Mouse (Mus musculus) intestine, embryonic 15.5 days (tissue): Measurements from ENCODE around the gene Tgif2. TPM values are rescaled to one million over a fixed set of nuclear protein-coding genes. Genes with fewer than 3 reads are reported as not detected.
"Not testable (repeated sequence)": the region's sequence is repeated elsewhere in the genome, so short reads cannot be mapped to it uniquely, and the experiment has no call there.

Experiments used
- ATAC-seq: fragments of 200-750 bp; cut with Nextera tagmentation; 2 replicates; pipeline ENCODE4 v1.8.0; 2017; ENCODE audit warnings: moderate TSS enrichment, moderate library complexity
- H3K27ac ChIP-seq: fragments of 300-500 bp; sonication (generic); 2 replicates; pipeline ENCODE4 v1.5.1; 2015; ENCODE audit warnings: mild to moderate bottlenecking, inconsistent platforms
- H3K27me3 ChIP-seq: fragments of 300-500 bp; sonication (generic); replicated peaks from 2 replicates; pipeline ENCODE4 v1.6.1; 2015; ENCODE audit warnings: inconsistent platforms
- H3K36me3 ChIP-seq: fragments of 300-500 bp; sonication (generic); 2 replicates; pipeline ENCODE4 v1.6.1; 2015; ENCODE audit warnings: inconsistent platforms
- H3K4me1 ChIP-seq: fragments of 300-500 bp; sonication (generic); replicated peaks from 2 replicates; pipeline ENCODE4 v1.6.1; 2015; ENCODE audit warnings: inconsistent platforms
- H3K4me2 ChIP-seq: fragments of 300-500 bp; sonication (generic); replicated peaks from 2 replicates; pipeline ENCODE4 v1.6.1; 2015; ENCODE audit warnings: mild to moderate bottlenecking, inconsistent platforms
- H3K4me3 ChIP-seq: fragments of 300-500 bp; sonication (generic); replicated peaks from 2 replicates; pipeline ENCODE4 v1.5.1; 2015; ENCODE audit warnings: inconsistent platforms
- H3K9ac ChIP-seq: fragments of 300-500 bp; sonication (generic); 2 replicates; pipeline ENCODE4 v1.6.1; 2015; ENCODE audit warnings: inconsistent platforms
- H3K9me3 ChIP-seq: fragments of 300-500 bp; sonication (generic); 2 replicates; pipeline ENCODE4 v1.6.1; 2016; ENCODE audit warnings: inconsistent platforms
- WGBS: fragments of 180-500 bp; shearing (Covaris S2); methylation state at CpG from one replicate; pipeline ENCODE4 v1.1.7; 2015; 5-methylcytosine and 5-hydroxymethylcytosine counted together
- polyA plus RNA-seq: library from polyadenylated mRNA; unstranded; fragments of >200 nt; fragmentation: Nextera tagmentation; extraction: Ambion mirVana; gene quantifications from 2 replicates; pipeline ENCODE4 v1.2.1, GENCODE M21; 2015

The Tgif2 gene
- polyA plus RNA-seq, 1 experiment from 2014 or later: 38.3 TPM

DNA sequence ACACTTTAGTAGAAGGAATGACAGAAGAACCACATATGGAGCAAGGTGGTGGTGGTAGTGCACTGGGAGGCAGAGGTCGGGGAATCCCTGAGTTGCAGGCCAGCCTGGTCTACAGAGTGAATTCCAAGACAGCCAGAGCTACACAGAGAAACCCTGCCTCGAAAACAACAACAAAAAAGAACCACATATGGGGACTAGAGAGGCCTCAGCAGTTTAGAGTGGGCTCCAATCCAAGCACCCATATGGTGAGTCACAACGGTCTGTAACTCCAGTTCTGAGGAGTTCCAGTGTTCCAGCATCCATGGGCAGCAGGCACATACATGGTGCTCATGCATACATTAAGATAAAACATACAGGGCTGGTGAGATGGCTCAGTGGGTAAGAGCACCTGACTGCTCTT lies 24.7 kb downstream of the Tgif2 start:
- no peak for ATAC-seq
- H3K4me3 ChIP-seq: peak overlapping the region; percentile 99
- peaks cover 8% of the 10 kb centered on the region for H3K36me3 ChIP-seq

DNA sequence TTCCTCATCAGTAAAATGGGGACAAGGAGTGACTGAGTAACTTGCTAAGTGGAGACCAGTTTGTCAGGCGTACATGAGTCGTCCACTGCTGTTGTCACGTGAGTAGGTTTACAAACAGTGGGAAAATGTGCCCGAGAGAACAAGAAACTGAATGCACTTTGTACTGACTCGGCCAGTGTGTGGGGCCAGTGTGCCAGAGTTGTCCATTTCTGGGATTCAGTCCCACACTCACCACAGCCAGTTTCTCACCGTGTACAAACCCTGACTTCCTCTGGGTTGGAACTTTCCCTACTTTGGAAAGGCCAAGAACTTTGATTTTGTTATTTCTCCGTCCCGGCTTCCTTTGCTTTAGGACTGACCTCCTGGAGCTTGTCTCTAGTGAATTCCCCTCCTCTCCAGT lies 29.2 kb downstream of the Tgif2 start:
- Histone ChIP-seq H3K9me3 (no peaks in the 10 kb centered on the region), H3K36me3 (peaks cover 13% of the 10 kb centered on the region), H3K4me2 (no peak overlapping the region), H3K4me1 (peaks cover 18% of the 10 kb centered on the region), H3K27me3 (no peaks in the 10 kb centered on the region), H3K9ac (no peak overlapping the region), H3K4me3 (no peak overlapping the region), H3K27ac (no peak overlapping the region)
- no peak for ATAC-seq
- 74% methylated on average over 8 of the region's 8 CpGs for WGBS

More for the DNA sequence above, 24.7 kb downstream of the Tgif2 start:
- peak overlapping the region; percentile 65 for H3K4me2 ChIP-seq
- H3K4me1 ChIP-seq: peaks cover 12% of the 10 kb centered on the region
- no peaks in the 10 kb centered on the region for H3K9me3 ChIP-seq
- no peak overlapping the region for H3K27ac ChIP-seq
- no peaks in the 10 kb centered on the region for H3K27me3 ChIP-seq
- H3K9ac ChIP-seq: no peak overlapping the region
- 66% methylated on average over 3 of the region's 3 CpGs for WGBS

DNA sequence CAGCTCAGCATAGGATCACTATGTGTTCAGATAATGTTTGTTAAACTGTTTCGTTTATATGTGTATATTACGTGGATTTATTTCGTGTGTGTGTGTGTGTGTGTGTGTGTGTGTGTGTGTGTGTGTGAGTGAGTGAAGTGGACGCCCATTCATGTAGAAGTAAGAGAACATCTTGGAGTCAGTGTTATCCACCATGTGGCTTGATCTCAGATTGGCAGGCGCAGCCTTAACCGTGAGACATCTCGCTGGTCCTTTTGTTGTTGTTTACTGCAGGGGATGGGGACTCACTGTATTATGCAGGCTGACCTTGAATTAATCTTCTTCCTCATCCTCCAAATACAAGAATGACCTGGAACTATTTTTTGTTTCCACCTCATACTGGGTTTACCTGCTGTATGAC lies 29.7 kb downstream of the Tgif2 start:
- Histone ChIP-seq H3K4me1 (peaks cover 12% of the 10 kb centered on the region), H3K27ac (no peak overlapping the region), H3K4me2 (no peak overlapping the region), H3K36me3 (peaks cover 19% of the 10 kb centered on the region), H3K27me3 (no peaks in the 10 kb centered on the region), H3K9me3 (no peaks in the 10 kb centered on the region), H3K4me3 (no peak overlapping the region), H3K9ac (no peak overlapping the region)
- WGBS: 88% methylated on average over 7 of the region's 7 CpGs
- ATAC-seq: no peak

DNA sequence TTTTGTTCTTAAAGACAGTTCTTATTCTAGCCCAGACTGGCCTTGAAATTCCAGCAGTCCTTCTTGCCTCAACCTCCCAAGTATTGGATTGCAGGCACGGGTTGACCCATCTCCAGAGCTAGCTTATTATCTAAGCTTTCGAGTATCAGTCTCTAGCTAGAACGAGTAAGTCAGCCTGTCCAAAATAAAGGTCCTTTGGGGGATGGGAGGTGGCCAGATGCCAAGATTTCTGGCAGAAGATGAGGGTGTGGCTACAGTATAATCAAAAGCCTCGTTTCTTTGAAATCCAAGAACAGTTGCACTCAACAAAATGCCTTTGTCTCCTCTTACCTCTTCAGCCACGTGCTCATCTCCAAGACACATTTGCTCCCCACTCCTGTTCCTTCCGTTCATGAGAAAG lies 30.7 kb downstream of the Tgif2 start:
- no peak overlapping the region for H3K4me3 ChIP-seq
- H3K27ac ChIP-seq: 0 out of 2 replicates have a peak overlapping the region, but pooled peaks have one; percentile 4
- no peak overlapping the region for H3K9ac ChIP-seq
- peaks cover 11% of the 10 kb centered on the region for H3K4me1 ChIP-seq
- peak; percentile 14 for ATAC-seq
- 31% methylated on average over 6 of the region's 6 CpGs for WGBS
- H3K36me3 ChIP-seq: peaks cover 19% of the 10 kb centered on the region
- no peaks in the 10 kb centered on the region for H3K27me3 ChIP-seq
- 0 out of 2 replicates have a peak overlapping the region, but pooled peaks have one; percentile 12 for H3K4me2 ChIP-seq
- no peaks in the 10 kb centered on the region for H3K9me3 ChIP-seq

DNA sequence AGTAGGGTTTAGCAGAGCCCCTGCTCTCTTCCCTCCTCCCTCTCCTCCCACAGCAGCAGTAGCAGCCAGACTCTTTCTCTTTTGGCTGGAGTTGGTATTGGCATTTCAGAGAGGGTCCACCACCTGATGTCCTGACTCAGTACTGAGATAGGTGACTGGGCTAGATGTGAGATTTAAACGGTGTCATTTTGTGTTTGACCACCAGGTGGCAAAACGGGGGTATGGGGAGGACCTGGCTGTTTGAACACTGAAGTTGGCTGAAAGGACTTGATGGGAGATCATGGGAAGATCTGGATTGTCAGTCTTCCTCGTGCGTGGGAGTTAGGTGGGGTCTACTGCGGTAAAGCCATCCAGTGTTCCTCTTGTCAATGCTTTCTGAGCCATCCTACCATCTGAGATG lies 33.8 kb downstream of the Tgif2 start:
- 30% methylated on average over 5 of the region's 5 CpGs for WGBS
- H3K27ac ChIP-seq: no peak overlapping the region
- H3K9ac ChIP-seq: no peak overlapping the region
- H3K4me3 ChIP-seq: no peak overlapping the region
- peaks cover 13% of the 10 kb centered on the region for H3K4me1 ChIP-seq
- H3K36me3 ChIP-seq: peaks cover 15% of the 10 kb centered on the region
- no peak for ATAC-seq
- no peaks in the 10 kb centered on the region for H3K9me3 ChIP-seq
- no peak overlapping the region for H3K4me2 ChIP-seq
- no peaks in the 10 kb centered on the region for H3K27me3 ChIP-seq

DNA sequence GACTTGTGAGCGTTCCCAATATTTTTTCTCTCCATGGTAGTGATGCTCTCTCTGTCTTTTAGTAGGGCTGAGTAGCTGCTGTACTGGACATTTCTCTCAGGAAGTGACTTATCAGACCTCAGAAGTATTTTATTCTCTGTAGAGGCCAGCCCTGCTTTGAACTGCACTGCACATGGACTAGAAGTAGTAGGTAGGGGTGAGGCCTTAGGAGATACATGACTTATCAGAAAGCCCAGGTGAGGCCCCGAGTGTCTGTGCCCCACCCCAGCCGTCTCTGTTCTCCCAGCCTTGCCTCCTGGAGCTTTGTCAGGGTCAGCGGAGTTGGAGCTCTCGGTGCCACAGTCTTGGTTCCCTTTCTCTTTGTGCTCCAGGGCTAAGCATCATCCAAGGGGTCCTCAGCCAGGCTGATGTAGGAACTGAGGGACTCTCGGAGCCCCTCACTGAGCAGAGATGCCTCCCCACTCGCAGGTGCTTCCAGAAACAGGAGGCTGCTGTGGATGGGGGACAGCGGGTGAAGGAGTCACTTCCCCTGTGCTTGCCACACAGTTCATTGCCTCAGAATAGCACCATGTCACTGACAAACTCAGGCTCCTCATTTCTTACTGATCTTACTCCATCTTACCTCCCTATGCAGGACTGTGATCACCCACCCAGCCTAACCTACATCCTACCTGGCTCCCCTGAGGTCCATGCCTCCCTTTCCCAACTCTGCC lies 34.4 kb downstream of the Tgif2 start:
- H3K9me3 ChIP-seq: no peaks in the 10 kb centered on the region
- no peaks in the 10 kb centered on the region for H3K27me3 ChIP-seq
- WGBS: 85% methylated on average over 8 of the region's 8 CpGs
- no peak for ATAC-seq
- H3K9ac ChIP-seq: no peak overlapping the region
- H3K27ac ChIP-seq: no peak overlapping the region
- peaks cover 16% of the 10 kb centered on the region for H3K4me1 ChIP-seq
- H3K4me2 ChIP-seq: no peak overlapping the region
- peaks cover 15% of the 10 kb centered on the region for H3K36me3 ChIP-seq
- no peak overlapping the region for H3K4me3 ChIP-seq

DNA sequence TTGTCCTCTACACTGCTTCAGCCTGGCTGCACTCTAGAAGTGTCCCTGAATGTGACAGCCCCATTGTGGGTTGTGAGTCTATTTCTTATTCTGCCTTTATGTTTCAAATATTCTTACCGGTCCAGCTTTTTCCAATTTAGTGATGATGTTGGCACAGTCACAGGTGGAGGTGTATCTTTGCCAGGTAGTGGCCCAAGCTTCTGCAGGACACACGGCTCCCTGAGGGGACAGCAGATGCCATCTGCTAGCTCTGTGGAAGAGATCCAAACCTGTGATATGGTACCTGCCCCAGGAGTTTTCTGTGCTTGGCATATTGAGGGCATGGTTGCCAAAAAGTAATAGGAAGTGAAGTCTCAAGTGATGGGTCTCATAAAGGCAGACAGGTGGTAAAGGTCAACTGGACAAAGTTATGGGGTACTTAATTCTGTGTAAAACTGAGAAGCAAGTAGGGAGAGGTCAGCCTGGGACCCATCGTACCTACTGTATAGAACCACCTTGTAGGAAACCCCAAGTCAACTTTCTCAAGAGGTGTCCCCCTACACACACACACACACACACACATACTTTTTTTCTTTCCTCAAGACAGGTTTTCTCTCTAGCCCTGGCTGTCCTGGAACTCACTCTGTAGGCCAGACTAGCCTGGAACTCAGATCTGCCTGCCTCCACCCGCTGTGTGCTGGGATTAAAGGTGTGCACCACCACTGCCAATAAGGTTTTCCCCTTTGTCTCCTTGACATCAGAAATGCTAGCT lies 35.1 kb downstream of the Tgif2 start:
- 92% methylated on average over 4 of the region's 4 CpGs for WGBS
- H3K9ac ChIP-seq: no peak overlapping the region
- no peaks in the 10 kb centered on the region for H3K9me3 ChIP-seq
- H3K27me3 ChIP-seq: no peaks in the 10 kb centered on the region
- H3K4me3 ChIP-seq: no peak overlapping the region
- H3K27ac ChIP-seq: no peak overlapping the region
- peaks cover 16% of the 10 kb centered on the region for H3K4me1 ChIP-seq
- H3K36me3 ChIP-seq: peaks cover 15% of the 10 kb centered on the region
- ATAC-seq: no peak
- H3K4me2 ChIP-seq: no peak overlapping the region

DNA sequence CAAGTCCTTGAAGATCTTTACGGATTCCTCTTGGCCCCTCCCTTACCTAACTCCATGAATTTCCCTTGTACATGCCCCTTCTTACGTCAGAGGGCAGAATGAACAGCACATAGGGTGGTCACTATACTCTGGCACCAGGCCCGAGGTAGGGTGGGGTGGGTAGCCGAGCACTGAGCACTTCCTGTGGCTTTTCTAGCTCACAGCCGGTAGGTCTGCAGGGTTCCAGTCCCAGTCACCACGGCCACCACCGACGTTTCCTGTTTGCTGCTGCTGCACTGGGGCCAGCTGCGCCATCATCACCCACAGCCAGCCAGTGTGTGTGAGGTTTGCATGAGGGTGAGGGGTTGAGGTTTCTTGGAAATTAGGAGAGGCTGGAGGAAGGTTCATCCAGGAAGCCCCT lies 37.9 kb downstream of the Tgif2 start:
- no peak overlapping the region for H3K4me3 ChIP-seq
- no peak overlapping the region for H3K9ac ChIP-seq
- H3K27ac ChIP-seq: no peak overlapping the region
- peaks cover 15% of the 10 kb centered on the region for H3K36me3 ChIP-seq
- H3K4me2 ChIP-seq: no peak overlapping the region
- no peaks in the 10 kb centered on the region for H3K9me3 ChIP-seq
- ATAC-seq: no peak
- 55% methylated on average over 9 of the region's 9 CpGs for WGBS
- no peaks in the 10 kb centered on the region for H3K27me3 ChIP-seq
- peaks cover 5% of the 10 kb centered on the region; the same call in 1 of the 2 replicates for H3K4me1 ChIP-seq

DNA sequence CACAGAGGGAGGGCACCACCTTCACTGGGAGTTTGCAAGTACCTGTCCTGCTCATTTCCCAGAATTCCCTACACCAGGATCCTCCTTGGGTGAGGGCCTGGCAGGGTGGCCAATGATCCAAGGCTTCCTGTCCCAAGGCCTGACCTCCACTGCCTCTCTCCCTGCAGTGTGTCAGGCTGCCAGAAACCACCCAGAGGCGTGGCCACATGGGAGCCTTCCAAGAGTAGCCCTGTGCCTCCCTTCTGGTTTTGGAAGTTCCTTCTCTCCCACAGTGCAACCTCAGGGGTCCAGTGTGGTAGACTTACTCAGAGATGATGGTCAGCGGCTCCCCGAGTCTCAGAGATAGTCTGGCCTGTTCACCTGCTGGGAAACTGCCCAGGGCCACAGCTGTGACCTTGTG lies 39.7 kb downstream of the Tgif2 start:
- Histone ChIP-seq H3K27me3 (no peaks in the 10 kb centered on the region), H3K27ac (no peak overlapping the region), H3K4me1 (peaks cover 5% of the 10 kb centered on the region; the same call in 1 of the 2 replicates), H3K36me3 (peaks cover 4% of the 10 kb centered on the region; the same call in 1 of the 2 replicates), H3K4me3 (no peak overlapping the region), H3K4me2 (no peak overlapping the region), H3K9me3 (no peaks in the 10 kb centered on the region), H3K9ac (no peak overlapping the region)
- 76% methylated on average over 3 of the region's 3 CpGs for WGBS
- ATAC-seq: no peak

DNA sequence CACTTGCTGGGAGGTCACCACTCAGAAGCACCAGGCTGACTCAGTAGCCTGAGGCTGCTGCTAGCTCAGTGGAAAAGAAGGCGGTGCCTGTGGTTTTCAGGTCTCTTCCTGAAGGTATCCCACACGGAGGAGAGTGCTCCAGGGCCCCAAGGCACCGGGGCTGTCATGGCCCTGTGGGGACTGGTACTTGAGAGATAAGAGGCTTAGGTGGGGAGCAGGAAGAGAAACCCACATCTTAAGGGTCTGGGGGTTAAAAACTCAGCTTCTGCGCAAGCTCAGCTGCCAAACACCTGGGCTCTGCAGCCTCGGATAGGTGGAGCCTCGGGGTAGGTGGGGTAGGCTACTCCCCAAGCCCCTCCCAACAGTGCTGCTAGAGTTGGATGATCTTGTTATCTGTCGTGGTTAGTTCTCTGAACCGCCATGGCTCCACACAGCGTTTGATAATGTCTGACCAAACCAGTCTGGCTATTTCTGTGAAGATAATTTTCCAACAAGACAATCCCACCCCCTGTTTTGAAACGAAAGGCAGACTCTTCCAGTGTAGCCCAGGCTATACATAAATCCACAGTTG lies 42.7 kb downstream of the Tgif2 start:
- Histone ChIP-seq H3K4me3 (no peak overlapping the region), H3K4me2 (no peak overlapping the region), H3K9me3 (no peaks in the 10 kb centered on the region), H3K4me1 (peaks cover 5% of the 10 kb centered on the region; the same call in 1 of the 2 replicates), H3K27me3 (no peaks in the 10 kb centered on the region), H3K36me3 (no peaks in the 10 kb centered on the region), H3K9ac (no peak overlapping the region), H3K27ac (no peak overlapping the region)
- peak; percentile 66; the same call in 1 of the 2 replicates for ATAC-seq
- 34% methylated on average over 10 of the region's 10 CpGs for WGBS

DNA sequence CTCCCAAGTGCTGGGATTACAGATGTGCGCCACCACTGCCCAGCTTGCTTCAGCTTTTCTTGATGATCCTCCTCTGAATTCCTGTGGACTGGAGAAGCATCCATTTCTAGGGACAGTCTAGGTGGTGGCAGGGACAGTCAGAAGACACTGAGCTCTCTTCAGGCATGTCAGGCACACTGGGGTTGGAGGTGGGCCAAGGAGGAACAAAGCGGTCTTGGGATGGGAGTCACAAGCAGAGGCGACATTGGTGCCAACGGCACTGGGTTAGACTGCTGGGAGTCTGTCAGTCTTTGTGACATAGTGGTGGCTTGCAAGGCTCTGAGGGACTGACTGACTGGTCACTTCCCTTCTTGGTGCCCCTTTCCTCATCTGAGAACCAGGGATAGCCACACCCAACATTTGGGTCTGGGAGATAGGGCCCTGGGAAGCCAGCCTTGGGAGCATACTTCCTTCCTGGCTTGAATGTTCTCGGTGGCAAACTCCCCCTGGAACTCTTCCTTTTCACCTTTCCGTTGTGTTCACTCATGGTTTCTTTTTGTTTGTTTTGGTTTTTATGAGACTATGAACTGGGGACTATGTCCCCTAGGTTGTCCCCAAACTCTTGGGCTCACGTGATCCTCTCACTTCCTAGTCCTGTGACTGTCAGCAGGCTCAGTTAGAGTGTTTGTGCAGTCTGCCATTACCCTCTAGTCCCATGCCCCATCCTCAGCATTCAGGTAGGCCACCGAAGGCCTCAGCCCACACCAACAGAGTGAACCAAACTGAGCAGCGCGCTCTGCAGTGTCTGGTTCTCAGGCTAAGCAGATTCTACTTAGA lies 44.8 kb downstream of the Tgif2 start:
- 82% methylated on average over 10 of the region's 10 CpGs for WGBS
- Histone ChIP-seq H3K4me3 (no peak overlapping the region), H3K27ac (no peak overlapping the region), H3K4me2 (no peak overlapping the region), H3K27me3 (no peaks in the 10 kb centered on the region), H3K36me3 (no peaks in the 10 kb centered on the region), H3K4me1 (no peaks in the 10 kb centered on the region), H3K9ac (no peak overlapping the region), H3K9me3 (no peaks in the 10 kb centered on the region)
- ATAC-seq: peak; percentile 43; the same call in 1 of the 2 replicates

DNA sequence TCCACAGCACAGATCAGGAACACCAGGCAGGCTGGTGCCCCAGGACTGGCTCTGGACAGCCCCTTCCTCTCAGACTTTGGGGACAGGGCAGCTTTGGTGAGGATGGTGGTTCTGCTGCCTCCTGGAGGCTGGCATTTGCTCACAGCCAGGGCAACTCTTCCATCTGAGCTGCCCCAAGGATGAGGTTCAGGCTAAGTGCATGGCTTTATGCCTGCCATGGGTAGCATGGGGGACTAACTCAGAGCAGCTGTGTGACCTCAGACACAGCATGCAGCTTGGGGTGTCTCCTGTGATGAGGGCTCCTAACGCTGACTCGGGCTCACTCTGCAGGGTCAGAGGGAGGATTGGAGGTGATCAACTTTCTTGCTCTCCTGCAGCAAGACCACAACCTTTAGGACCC lies 45.9 kb downstream of the Tgif2 start:
- not testable (repeated sequence) for H3K4me1 ChIP-seq, H3K27me3 ChIP-seq, H3K9ac ChIP-seq, H3K27ac ChIP-seq, H3K9me3 ChIP-seq, ATAC-seq, H3K36me3 ChIP-seq, H3K4me3 ChIP-seq, H3K4me2 ChIP-seq
- WGBS: 70% methylated on average over 2 of the region's 2 CpGs
